Mouse (Mus musculus) kidney, adult 18-20 months (tissue): ENCODE measurements around the gene Padi4.

ENCODE experiments used
- DNase-seq: peaks from one replicate; pipeline ENCODE4 v3.0.0; 2021

The Padi4 gene

GRCm38 (mm10) chr4:140731654-140732053 lies 42.4 kb downstream of the Padi4 start:
- no peak for DNase-seq

- no peak for DNase-seq
Measured at GRCm38 (mm10) chr4:140726907-140727306, 47.1 kb downstream of the Padi4 start.

GRCm38 (mm10) chr4:140724739-140725138 lies 49.3 kb downstream of the Padi4 start:
- DNase-seq = no peak

- no peak for DNase-seq
Measured at GRCm38 (mm10) chr4:140723801-140724200, 50.2 kb downstream of the Padi4 start.

GRCm38 (mm10) chr4:140723192-140723591 lies 50.8 kb downstream of the Padi4 start:
- DNase-seq = no peak

- no peak for DNase-seq
Measured at GRCm38 (mm10) chr4:140722710-140723109, 51.3 kb downstream of the Padi4 start.

- DNase-seq = no peak
Measured at GRCm38 (mm10) chr4:140721968-140722490, 52.0 kb downstream of the Padi4 start.

- no peak for DNase-seq
Measured at GRCm38 (mm10) chr4:140720091-140720490, 53.9 kb downstream of the Padi4 start.

- DNase-seq = no peak
Measured at GRCm38 (mm10) chr4:140718436-140718835, 55.6 kb downstream of the Padi4 start.

- DNase-seq = no peak
Measured at GRCm38 (mm10) chr4:140716994-140717393, 57.0 kb downstream of the Padi4 start.

GRCm38 (mm10) chr4:140714586-140714985 lies 59.5 kb downstream of the Padi4 start:
- DNase-seq = no peak

- DNase-seq = peak; percentile 90
Measured at GRCm38 (mm10) chr4:140713480-140714365, 60.3 kb downstream of the Padi4 start.

GRCm38 (mm10) chr4:140711360-140711759 lies 62.7 kb downstream of the Padi4 start:
- DNase-seq = no peak

- no peak for DNase-seq
Measured at GRCm38 (mm10) chr4:140710781-140711180, 63.3 kb downstream of the Padi4 start.

- DNase-seq = no peak
Measured at GRCm38 (mm10) chr4:140709617-140710016, 64.4 kb downstream of the Padi4 start.

GRCm38 (mm10) chr4:140709111-140709510 lies 64.9 kb downstream of the Padi4 start:
- no peak for DNase-seq

GRCm38 (mm10) chr4:140708297-140708927 lies 65.6 kb downstream of the Padi4 start:
- DNase-seq = no peak

GRCm38 (mm10) chr4:140707615-140708014 lies 66.4 kb downstream of the Padi4 start:
- DNase-seq = no peak

GRCm38 (mm10) chr4:140704166-140704565 lies 69.9 kb downstream of the Padi4 start:
- DNase-seq = no peak

- no peak for DNase-seq
Measured at GRCm38 (mm10) chr4:140703636-140704035, 70.4 kb downstream of the Padi4 start.

- DNase-seq = peak; percentile 87
Measured at GRCm38 (mm10) chr4:140702611-140703327, 71.3 kb downstream of the Padi4 start.

- peak; percentile 34 for DNase-seq
Measured at GRCm38 (mm10) chr4:140701716-140702561, 72.1 kb downstream of the Padi4 start.
